Mouse (Mus musculus) intestine, embryonic 16.5 days (tissue): Measurements from ENCODE around the gene Ppp3ca. TPM values are rescaled to one million over a fixed set of nuclear protein-coding genes. Genes with fewer than 3 reads are reported as not detected.
A peak's percentile ranks its signal among the peaks of the same experiment; 100 is the strongest.

Source experiments
- ATAC-seq: fragments of 200-750 bp; cut with Nextera tagmentation; 2 replicates; pipeline ENCODE4 v1.8.0; 2017; ENCODE audit warnings: moderate TSS enrichment, moderate library complexity
- H3K27ac ChIP-seq: fragments of 300-500 bp; sonication (generic); 2 replicates; pipeline ENCODE4 v1.5.1; 2014; ENCODE audit warnings: mild to moderate bottlenecking, low read length
- H3K27me3 ChIP-seq: fragments of 300-500 bp; sonication (generic); replicated peaks from 2 replicates; pipeline ENCODE4 v1.6.1; 2014; ENCODE audit warnings: low read length, control low read depth, mixed read lengths; ENCODE audit not compliant: control insufficient read depth, insufficient read depth
- H3K36me3 ChIP-seq: fragments of 300-500 bp; sonication (generic); 2 replicates; pipeline ENCODE4 v1.6.1; 2014; ENCODE audit warnings: low read length, control low read depth; ENCODE audit not compliant: control insufficient read depth, insufficient read depth
- H3K4me1 ChIP-seq: fragments of 300-500 bp; sonication (generic); 2 replicates; pipeline ENCODE4 v1.6.1; 2014; ENCODE audit warnings: low read length, control low read depth, mixed read lengths; ENCODE audit not compliant: control insufficient read depth, insufficient read depth
- H3K4me2 ChIP-seq: fragments of 300-500 bp; sonication (generic); 2 replicates; pipeline ENCODE4 v1.6.1; 2014; ENCODE audit warnings: low read depth, low read length, control low read depth
- H3K4me3 ChIP-seq: fragments of 300-500 bp; sonication (generic); 2 replicates; pipeline ENCODE4 v1.5.1; 2014; ENCODE audit warnings: mild to moderate bottlenecking, low read length
- H3K9ac ChIP-seq: fragments of 300-500 bp; sonication (generic); 2 replicates; pipeline ENCODE4 v1.6.1; 2014; ENCODE audit warnings: low read depth, low read length
- H3K9me3 ChIP-seq: fragments of 300-500 bp; sonication (generic); 2 replicates; pipeline ENCODE4 v1.6.1; 2016; ENCODE audit warnings: low read length, control low read depth; ENCODE audit not compliant: control insufficient read depth
- WGBS: fragments of 180-500 bp; shearing (Covaris S2); extraction: QIAGEN DNeasy Blood & Tissue Kit; methylation state at CpG from one replicate; pipeline ENCODE4 v1.1.7; 2014; 5-methylcytosine and 5-hydroxymethylcytosine counted together
- polyA plus RNA-seq: library from polyadenylated mRNA; unstranded; fragments of >200 nt; fragmentation: Nextera tagmentation; extraction: Ambion mirVana; gene quantifications from 2 replicates; pipeline ENCODE4 v1.2.1, GENCODE M21; 2015

The Ppp3ca gene
- polyA plus RNA-seq, 1 experiment from 2014 or later = 33.6 TPM

DNA sequence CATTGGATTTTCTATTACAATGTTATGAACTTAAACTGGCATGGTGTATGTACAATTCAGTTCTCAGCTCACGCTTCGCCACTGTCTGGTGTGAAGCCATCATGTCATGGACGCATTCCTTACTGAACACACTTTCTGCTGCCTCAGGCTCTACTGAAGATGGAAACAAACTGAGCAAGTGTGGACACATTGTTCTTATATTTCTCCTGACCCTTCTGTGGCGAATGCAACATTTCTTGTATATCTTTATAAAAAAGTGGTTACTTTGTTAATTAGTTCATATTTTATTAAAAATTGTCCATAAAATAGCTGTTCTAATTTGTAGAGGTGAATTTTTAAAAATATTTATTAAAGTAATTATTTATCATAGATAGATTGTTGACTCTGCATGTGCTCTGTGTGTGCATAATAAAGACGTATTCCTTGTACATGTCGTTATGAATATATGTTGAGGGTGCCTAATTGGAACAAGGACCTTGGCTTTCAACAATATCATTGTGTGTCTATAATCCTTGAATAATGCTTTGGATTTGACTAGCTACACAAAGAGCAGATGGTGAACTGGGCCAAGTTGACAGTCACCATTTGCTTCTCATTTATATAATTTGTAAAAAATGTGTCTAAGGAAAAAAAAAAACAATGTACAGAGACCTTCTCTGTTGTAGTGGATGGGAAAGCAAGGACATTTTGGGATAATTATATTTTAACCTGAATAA is 79.0 kb downstream of the Ppp3ca start:
- no peak overlapping the region for H3K9ac ChIP-seq
- H3K4me1 ChIP-seq = no peaks in the 10 kb centered on the region
- no peak for ATAC-seq
- no peak overlapping the region for H3K4me2 ChIP-seq
- H3K27ac ChIP-seq = no peak overlapping the region
- 87% methylated on average over 6 of the region's 6 CpGs for WGBS
- H3K27me3 ChIP-seq = no peaks in the 10 kb centered on the region
- H3K36me3 ChIP-seq = no peaks in the 10 kb centered on the region
- no peak overlapping the region for H3K4me3 ChIP-seq
- H3K9me3 ChIP-seq = no peaks in the 10 kb centered on the region

DNA sequence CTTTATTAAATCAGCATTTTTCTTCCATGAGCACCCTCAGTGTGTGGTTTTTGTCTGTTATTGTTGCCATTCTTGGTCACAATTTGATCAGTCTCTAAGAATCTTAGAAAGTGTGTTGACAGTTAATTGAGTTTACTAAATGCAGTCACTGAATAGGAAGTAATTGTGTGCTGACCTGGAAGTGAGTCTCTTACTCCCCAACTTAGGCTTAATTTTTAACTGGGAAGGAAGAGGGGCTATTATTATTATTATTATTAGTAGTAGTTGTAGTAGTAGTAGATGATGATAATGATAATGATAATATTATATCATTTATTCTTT is 79.5 kb downstream of the Ppp3ca start:
- Histone ChIP-seq H3K4me3 (no peak overlapping the region), H3K27ac (no peak overlapping the region), H3K9ac (no peak overlapping the region), H3K27me3 (no peaks in the 10 kb centered on the region), H3K9me3 (no peaks in the 10 kb centered on the region), H3K4me2 (no peak overlapping the region), H3K36me3 (no peaks in the 10 kb centered on the region), H3K4me1 (no peaks in the 10 kb centered on the region)
- no peak for ATAC-seq

DNA sequence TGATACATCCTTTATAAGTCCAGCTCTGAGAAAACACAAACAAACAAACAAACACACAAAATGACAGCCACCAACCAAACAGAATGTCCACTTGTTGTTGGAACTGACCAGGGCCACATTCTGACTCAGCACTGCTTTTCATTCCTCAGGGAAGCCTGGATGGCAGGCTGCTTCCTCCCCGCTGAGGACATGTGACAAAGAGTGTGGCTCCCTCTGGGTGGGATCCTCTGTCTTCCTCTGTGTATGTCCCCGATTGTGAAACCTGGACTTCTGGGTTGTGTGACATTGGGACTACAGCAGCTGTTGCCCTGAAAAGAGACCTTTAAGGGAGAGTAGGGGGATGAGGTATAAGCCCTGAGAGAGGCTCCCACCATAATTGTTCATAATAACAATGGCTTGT is 80.0 kb downstream of the Ppp3ca start:
- Histone ChIP-seq H3K4me3 (no peak overlapping the region), H3K4me1 (no peaks in the 10 kb centered on the region), H3K27me3 (no peaks in the 10 kb centered on the region), H3K9ac (no peak overlapping the region), H3K4me2 (no peak overlapping the region), H3K9me3 (no peaks in the 10 kb centered on the region), H3K36me3 (no peaks in the 10 kb centered on the region), H3K27ac (no peak overlapping the region)
- WGBS = 60% methylated on average over 2 of the region's 2 CpGs
- no peak for ATAC-seq

GRCm38 (mm10) chr3:136752126-136752716 is 82.3 kb downstream of the Ppp3ca start:
- 58% methylated on average over 5 of the region's 5 CpGs for WGBS
- no peak for ATAC-seq
- Histone ChIP-seq H3K4me2 (no peak overlapping the region), H3K27ac (no peak overlapping the region), H3K4me3 (no peak overlapping the region), H3K4me1 (no peaks in the 10 kb centered on the region), H3K36me3 (no peaks in the 10 kb centered on the region), H3K9me3 (no peaks in the 10 kb centered on the region), H3K27me3 (no peaks in the 10 kb centered on the region), H3K9ac (no peak overlapping the region)

DNA sequence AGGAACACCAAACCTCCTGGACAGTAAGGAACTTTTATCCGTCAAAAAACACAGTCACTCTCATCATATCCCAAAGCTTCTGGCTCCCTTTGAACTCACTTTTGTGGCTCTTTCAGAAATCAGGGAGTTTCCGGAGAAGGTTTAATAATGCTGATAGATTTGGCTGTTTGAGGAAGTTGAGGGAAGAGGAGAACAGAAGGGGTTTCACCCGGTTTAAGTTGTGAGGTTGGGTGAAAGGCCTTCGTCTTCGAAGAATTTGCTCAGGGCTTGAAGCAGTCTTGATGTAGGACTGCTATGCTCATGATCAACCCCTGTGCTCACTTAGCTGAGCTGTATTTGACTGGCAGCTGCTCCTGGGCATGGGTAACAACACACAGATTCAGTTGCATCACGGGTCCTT is 86.2 kb downstream of the Ppp3ca start:
- 86% methylated on average over 6 of the region's 6 CpGs for WGBS
- no peak overlapping the region for H3K9ac ChIP-seq
- no peak for ATAC-seq
- no peak overlapping the region for H3K4me3 ChIP-seq
- H3K9me3 ChIP-seq = no peaks in the 10 kb centered on the region
- H3K27ac ChIP-seq = no peak overlapping the region
- no peaks in the 10 kb centered on the region for H3K27me3 ChIP-seq
- H3K4me2 ChIP-seq = no peak overlapping the region
- H3K36me3 ChIP-seq = no peaks in the 10 kb centered on the region
- H3K4me1 ChIP-seq = no peaks in the 10 kb centered on the region

DNA sequence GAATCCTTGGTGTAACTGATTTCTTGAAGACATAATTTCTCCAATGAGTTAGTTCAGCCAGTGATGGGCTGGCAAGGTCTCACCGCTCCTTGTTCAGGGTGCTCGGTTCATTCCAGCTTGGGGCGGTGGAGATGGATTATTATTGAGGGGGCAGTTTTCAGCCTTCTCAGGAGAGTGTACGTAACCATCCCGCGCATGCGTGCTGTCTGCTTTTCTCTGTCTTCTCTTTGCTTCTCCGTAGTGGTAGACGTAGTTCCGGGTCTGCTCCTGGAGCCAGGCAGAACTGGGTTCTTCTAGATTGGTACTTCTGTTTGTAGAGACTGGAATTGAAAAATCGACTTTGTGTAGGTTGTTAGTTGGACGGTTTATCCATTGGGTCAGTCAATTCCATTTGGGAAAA is 89.5 kb downstream of the Ppp3ca start:
- 94% methylated on average over 12 of the region's 12 CpGs for WGBS

DNA sequence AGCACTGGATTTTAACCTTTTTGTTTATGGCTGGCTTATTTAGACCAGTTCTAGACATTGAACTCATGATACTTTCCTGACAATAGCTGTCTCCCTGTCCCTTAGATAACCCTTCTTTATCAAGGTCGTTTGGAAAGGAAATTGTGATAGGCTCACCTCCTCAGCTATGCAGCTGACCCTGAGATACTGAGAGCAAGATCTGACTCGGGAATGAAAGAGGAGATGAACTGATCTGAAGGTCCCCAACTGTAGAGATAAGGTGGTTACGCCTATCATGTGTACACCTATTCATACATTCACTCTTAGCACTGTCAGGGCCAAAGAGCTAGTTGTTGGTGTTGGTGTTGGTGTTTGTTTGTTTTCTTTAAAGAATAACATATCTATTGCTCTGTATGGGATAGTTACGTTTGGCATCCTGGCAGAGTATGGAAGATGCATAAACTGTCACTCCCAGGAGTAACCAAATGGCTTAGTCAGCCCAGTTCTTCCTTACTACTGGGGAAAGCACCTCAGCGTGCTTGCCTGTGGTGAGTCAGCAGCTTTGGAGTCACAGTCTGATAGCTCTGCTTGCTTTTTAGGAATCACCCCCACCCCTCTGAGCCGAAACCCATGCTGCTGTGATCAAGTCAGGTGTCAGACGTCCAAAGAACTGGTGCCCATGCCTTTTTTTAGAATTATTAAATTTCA is 91.5 kb downstream of the Ppp3ca start:
- WGBS = 69% methylated on average over 7 of the region's 7 CpGs
- ATAC-seq = peak; percentile 54
- H3K9ac ChIP-seq = no peak overlapping the region

More for the DNA sequence above, 89.5 kb downstream of the Ppp3ca start:
- no peaks in the 10 kb centered on the region for H3K4me1 ChIP-seq
- no peak overlapping the region for H3K4me2 ChIP-seq
- no peak overlapping the region for H3K27ac ChIP-seq
- no peak overlapping the region for H3K9ac ChIP-seq
- H3K4me3 ChIP-seq = no peak overlapping the region
- no peak for ATAC-seq
- no peaks in the 10 kb centered on the region for H3K27me3 ChIP-seq
- H3K9me3 ChIP-seq = no peaks in the 10 kb centered on the region
- no peaks in the 10 kb centered on the region for H3K36me3 ChIP-seq

DNA sequence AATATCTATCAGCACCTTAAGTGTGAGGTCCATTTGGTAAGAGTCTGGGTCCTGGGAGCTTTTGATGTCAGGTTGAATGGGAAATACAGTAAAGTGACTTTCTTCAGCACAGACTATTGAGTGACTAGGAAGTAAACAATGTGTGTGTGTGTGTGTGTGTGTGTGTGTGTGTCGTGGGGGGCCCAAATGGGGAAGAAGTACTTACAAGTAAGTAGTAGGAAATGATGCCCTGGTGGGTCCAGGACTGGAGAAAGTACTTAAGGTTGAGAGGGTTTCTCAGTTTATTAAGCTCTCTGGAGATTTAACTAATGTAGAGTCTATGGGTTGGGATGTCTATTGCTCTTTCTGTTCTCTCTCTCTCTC is 92.0 kb downstream of the Ppp3ca start:
- 57% methylated on average over 1 of the region's 1 CpGs for WGBS
- Histone ChIP-seq H3K9ac (no peak overlapping the region), H3K4me2 (no peak overlapping the region), H3K9me3 (no peaks in the 10 kb centered on the region), H3K36me3 (no peaks in the 10 kb centered on the region), H3K4me3 (no peak overlapping the region), H3K27ac (no peak overlapping the region), H3K27me3 (no peaks in the 10 kb centered on the region), H3K4me1 (no peaks in the 10 kb centered on the region)
- ATAC-seq = no peak

More for the DNA sequence above, 91.5 kb downstream of the Ppp3ca start:
- no peaks in the 10 kb centered on the region for H3K36me3 ChIP-seq
- no peaks in the 10 kb centered on the region for H3K4me1 ChIP-seq
- H3K27me3 ChIP-seq = no peaks in the 10 kb centered on the region
- no peak overlapping the region for H3K4me3 ChIP-seq
- no peak overlapping the region for H3K27ac ChIP-seq
- no peaks in the 10 kb centered on the region for H3K9me3 ChIP-seq
- H3K4me2 ChIP-seq = no peak overlapping the region

- no peak overlapping the region for H3K4me3 ChIP-seq
- 0 out of 2 replicates have a peak, but pooled peaks cover 2% of the 10 kb centered on the region for H3K4me1 ChIP-seq
- H3K36me3 ChIP-seq = no peaks in the 10 kb centered on the region
- no peak overlapping the region for H3K9ac ChIP-seq
- WGBS = 62% methylated on average over 5 of the region's 5 CpGs
- H3K27ac ChIP-seq = no peak overlapping the region
- no peak for ATAC-seq
- no peak overlapping the region for H3K4me2 ChIP-seq
- no peaks in the 10 kb centered on the region for H3K9me3 ChIP-seq
- no peaks in the 10 kb centered on the region for H3K27me3 ChIP-seq
Measured at GRCm38 (mm10) chr3:136763717-136764270, 93.9 kb downstream of the Ppp3ca start.
